Mouse (Mus musculus) bone marrow macrophage, adult 2 months (primary cell): ENCODE results near the gene Hrh3. TPM values are rescaled to one million over a fixed set of nuclear protein-coding genes. Genes with fewer than 3 reads are reported as not detected.

Source experiments
- H3K27ac ChIP-seq: 2 replicates; pipeline ENCODE4 v1.5.1; 2012; ENCODE audit warnings: low read depth, low read length; ENCODE audit not compliant: insufficient read depth
- H3K4me1 ChIP-seq: 2 replicates; pipeline ENCODE4 v1.6.1; 2012; ENCODE audit warnings: low read length; ENCODE audit not compliant: control insufficient read depth, insufficient read depth
- H3K4me3 ChIP-seq: 2 replicates; pipeline ENCODE4 v1.5.1; 2012; ENCODE audit warnings: mild to moderate bottlenecking, low read length, moderate library complexity; ENCODE audit not compliant: insufficient read depth
- CTCF ChIP-seq: IDR thresholded peaks from 2 replicates; pipeline ENCODE4 v1.5.1; 2012; ENCODE audit warnings: low read depth, mild to moderate bottlenecking, low read length, moderate library complexity
- POLR2A ChIP-seq: IDR thresholded peaks from 2 replicates; pipeline ENCODE4 v1.6.1; 2012; ENCODE audit warnings: mild to moderate bottlenecking, low read depth, low read length, borderline replicate concordance
- polyA plus RNA-seq: library from polyadenylated mRNA; stranded (reverse); fragments of >200 nt; gene quantifications from 2 replicates; pipeline ENCODE4 v1.2.4, GENCODE M21; 2012; ENCODE audit not compliant: missing spikeins, insufficient read depth, insufficient read length

Hrh3 gene
- not detected in 2 replicates for polyA plus RNA-seq

DNA sequence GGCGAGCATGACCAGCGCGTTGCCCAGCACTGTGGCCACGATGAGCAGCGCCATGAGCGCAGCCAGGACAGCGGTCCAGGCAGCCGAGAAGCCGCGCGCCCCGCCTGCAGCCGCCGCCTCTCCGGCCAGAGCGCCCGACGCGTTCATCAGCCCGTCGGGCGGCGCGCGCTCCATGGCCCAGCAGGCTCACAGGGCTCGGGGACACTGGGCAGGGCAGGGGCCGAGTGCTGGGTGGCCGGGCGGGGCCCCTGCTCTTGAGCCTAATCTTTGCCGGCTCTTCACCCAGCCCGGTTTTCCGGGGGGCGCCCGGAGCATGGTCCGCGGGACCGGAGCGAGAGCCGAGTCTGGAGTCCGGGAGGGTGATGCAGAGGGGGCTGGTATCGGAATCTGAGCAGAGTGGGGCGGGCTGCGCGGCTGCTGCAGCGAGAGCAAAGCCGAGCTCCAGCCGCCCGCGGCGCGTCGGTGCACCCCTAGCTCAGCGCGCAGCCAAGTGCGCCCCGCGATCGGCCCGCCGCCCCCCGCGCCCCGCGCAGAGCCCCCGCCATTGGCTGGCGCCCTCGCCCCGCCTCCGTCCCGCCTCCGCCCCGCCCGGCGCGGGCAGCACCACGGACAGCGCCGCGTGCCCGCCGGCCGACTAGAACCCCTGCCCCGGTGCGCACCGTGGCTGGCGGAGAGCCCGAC lies at the start of gene Hrh3:
Hrh3 (minus strand) TSS at position 511 of the 681 bp plus-strand sequence.
- TF ChIP-seq CTCF (no peak), POLR2A (no peak)
- peak within 1 kb of the TSS; percentile 53 for H3K4me3 ChIP-seq

GRCm38 (mm10) chr2:180148551-180148950 lies 44.3 kb upstream of the Hrh3 start:
- Histone ChIP-seq H3K4me3 (no peak overlapping the region), H3K27ac (no peak overlapping the region), H3K4me1 (no peaks in the 10 kb centered on the region)
- TF ChIP-seq POLR2A: no peak
- no peak for TF ChIP-seq CTCF

More for the DNA sequence above, at the start of gene Hrh3:
- Histone ChIP-seq H3K27ac (no peak within 1 kb of the TSS), H3K4me1 (no peaks in the 10 kb centered on the region)

- Histone ChIP-seq H3K4me3 (no peak overlapping the region), H3K27ac (no peak overlapping the region), H3K4me1 (no peaks in the 10 kb centered on the region)
- no peak for TF ChIP-seq POLR2A
- TF ChIP-seq CTCF: no peak
Measured at GRCm38 (mm10) chr2:180147379-180147778, 43.1 kb upstream of the Hrh3 start.

- TF ChIP-seq CTCF: no peak
- no peak for TF ChIP-seq POLR2A
- Histone ChIP-seq H3K4me1 (no peaks in the 10 kb centered on the region), H3K4me3 (no peak overlapping the region), H3K27ac (no peak overlapping the region)
Measured at GRCm38 (mm10) chr2:180146091-180146490, 41.8 kb upstream of the Hrh3 start.

- Histone ChIP-seq H3K4me1 (peaks cover 17% of the 10 kb centered on the region), H3K4me3 (no peak overlapping the region), H3K27ac (no peak overlapping the region)
- no peak for TF ChIP-seq POLR2A
- TF ChIP-seq CTCF: no peak
Measured at GRCm38 (mm10) chr2:180135414-180135813, 31.1 kb upstream of the Hrh3 start.

- no peak for TF ChIP-seq POLR2A
- no peak for TF ChIP-seq CTCF
Measured at GRCm38 (mm10) chr2:180133911-180134310, 29.6 kb upstream of the Hrh3 start.

GRCm38 (mm10) chr2:180133231-180133630 lies 28.9 kb upstream of the Hrh3 start:
- no peak overlapping the region for H3K27ac ChIP-seq
- H3K4me3 ChIP-seq: no peak overlapping the region
- TF ChIP-seq CTCF: no peak
- no peak for TF ChIP-seq POLR2A
- peaks cover 24% of the 10 kb centered on the region for H3K4me1 ChIP-seq

More at GRCm38 (mm10) chr2:180133911-180134310, 29.6 kb upstream of the Hrh3 start:
- H3K4me3 ChIP-seq: no peak overlapping the region
- no peak overlapping the region for H3K27ac ChIP-seq
- H3K4me1 ChIP-seq: peaks cover 20% of the 10 kb centered on the region

- TF ChIP-seq POLR2A: no peak
- Histone ChIP-seq H3K4me3 (no peak overlapping the region), H3K27ac (peak overlapping the region; percentile 76), H3K4me1 (peaks cover 42% of the 10 kb centered on the region)
Measured at GRCm38 (mm10) chr2:180127675-180128074, 23.4 kb upstream of the Hrh3 start.

DNA sequence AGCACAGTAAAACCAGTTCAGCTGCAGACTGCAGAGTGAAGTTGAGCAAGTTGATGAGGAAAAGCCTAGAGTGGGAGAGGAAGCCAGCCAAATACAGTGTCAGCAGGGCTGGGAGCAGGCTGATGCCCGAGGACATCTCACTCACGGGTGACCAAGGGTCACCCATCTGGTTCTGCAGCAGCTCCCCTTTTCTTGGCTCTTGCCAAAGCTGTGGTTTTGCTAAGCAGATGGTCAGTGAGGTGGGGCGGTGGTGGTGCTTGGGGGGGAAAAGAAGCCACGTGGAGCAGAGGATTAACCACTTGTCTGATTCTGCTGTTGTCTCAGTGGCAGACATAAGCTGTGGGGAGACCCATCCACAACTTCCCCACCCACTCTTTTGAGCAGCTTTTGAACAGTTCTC lies 21.9 kb upstream of the Hrh3 start:
- TF ChIP-seq POLR2A (no peak), CTCF (no peak)
- no peak overlapping the region for H3K4me3 ChIP-seq
- peak overlapping the region; percentile 76 for H3K27ac ChIP-seq
- H3K4me1 ChIP-seq: peaks cover 42% of the 10 kb centered on the region

DNA sequence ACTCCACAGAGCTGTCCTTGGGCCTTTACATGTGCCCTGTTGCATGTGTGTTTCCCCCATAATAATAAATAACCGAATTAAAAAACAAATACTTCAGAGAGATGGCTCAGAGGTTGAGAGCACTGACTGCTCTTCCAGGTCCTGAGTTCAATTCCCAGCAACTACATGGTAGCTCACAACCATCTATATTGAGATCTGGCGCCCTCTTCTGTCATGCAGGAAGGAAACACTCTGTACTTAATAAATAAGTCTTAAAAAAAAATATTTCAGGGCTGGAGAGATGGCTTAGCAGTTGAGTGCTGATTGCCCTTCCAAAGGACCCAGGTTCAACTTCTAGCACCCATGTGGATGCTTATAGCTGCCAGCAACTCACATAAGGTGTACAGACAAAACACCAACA lies 19.9 kb upstream of the Hrh3 start:
- TF ChIP-seq POLR2A (no peak), CTCF (no peak)
- Histone ChIP-seq H3K4me1 (peaks cover 42% of the 10 kb centered on the region), H3K4me3 (no peak overlapping the region), H3K27ac (no peak overlapping the region)
